Mouse (Mus musculus): Measurements from ENCODE around the gene Axin2. TPM values are rescaled to one million over a fixed set of nuclear protein-coding genes. Genes with fewer than 3 reads are reported as not detected.

The Axin2 gene
- polyA plus RNA-seq, 1 experiment, result 17.5 TPM

DNA sequence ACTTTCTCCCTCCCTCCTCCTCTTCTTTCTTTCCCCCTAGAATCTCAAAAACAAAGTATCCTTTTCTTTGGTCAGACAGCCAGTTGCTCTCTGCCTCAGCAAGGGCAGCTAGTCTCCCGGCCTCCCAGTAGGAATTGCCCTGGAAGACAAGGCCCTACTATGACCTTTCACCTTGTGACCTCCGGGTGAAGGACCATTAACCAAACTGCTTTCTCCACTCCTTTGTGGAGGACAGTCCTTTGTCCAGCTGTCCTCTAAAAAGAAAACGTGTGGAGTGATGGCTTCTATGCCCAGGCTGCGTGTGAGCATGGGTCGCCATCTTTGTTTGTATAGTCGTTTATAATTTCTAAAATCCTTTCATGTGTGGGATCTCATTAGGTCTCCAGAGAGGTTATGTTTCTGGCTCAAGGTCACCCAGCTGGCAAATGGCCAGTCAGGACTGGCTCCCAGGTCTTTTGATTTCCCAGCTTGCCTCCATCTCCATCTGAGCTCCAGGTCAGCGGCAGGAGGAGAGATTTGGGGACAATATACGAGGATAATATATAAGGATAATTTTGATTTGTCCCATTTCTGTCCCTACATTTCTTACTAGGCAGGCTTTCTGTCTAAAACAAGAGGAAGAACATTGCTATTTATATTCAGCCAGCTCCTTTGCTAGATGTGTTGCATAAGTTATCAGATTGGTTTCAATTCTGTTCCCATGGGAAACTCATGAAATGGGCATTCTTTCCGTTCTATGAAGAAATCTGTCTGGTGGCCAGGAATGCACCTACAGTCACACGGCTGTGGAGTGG, 75.2 kb downstream of the Axin2 start:
- 48% methylated on average over 10 of the region's 10 CpGs for WGBS
- no peak for DNase-seq
- Histone ChIP-seq H3K27ac (ENCODE audit: insufficient read depth, low read length) (no peak overlapping the region), H3K4me3 (replicated peaks; ENCODE audit: insufficient read depth, low read depth, low read length) (no peak overlapping the region), H3K27me3 (ENCODE audit: control insufficient read depth, insufficient read depth, low read length) (no peaks in the 10 kb centered on the region), H3K4me1 (ENCODE audit: control insufficient read depth, insufficient read depth, low read length) (no peaks in the 10 kb centered on the region; the same call in 1 of the 2 replicates)
- TF ChIP-seq CTCF (IDR thresholded peaks at IDR 0.05; ENCODE audit: borderline replicate concordance, insufficient read depth, low read depth, low read length), result no peak
- TF ChIP-seq POLR2A (IDR thresholded peaks at IDR 0.05; ENCODE audit: borderline replicate concordance, insufficient read depth, low read length), result no peak

DNA sequence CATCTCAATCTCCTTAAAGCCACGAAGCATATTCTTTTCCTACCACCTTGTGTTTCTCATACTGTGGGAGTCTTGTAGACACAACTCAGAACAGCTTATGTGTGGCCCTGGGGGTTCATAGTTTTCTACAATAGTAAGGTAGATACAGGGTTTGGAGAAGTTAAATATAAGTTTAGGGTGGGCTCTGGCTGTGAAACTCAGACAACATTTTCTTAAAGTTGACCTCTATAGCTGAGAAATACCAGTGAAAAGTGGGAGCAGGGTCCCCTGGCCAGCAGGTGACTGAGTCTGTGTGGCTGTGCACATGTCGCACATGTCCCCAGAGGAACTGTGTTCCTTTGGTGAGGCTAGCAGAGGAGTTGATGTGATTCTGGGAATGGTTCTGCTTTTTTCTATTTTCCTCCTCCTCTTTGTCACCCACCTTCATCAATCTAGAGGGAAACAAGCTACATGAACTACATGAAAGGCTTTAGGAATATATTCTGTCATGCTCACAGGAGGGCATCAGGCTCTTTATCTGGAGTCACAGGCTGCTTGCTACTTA, 75.9 kb downstream of the Axin2 start:
- Histone ChIP-seq H3K4me3 (replicated peaks; ENCODE audit: insufficient read depth, low read depth, low read length) (no peak overlapping the region), H3K4me1 (ENCODE audit: control insufficient read depth, insufficient read depth, low read length) (no peaks in the 10 kb centered on the region), H3K27ac (ENCODE audit: insufficient read depth, low read length) (no peak overlapping the region), H3K27me3 (ENCODE audit: control insufficient read depth, insufficient read depth, low read length) (no peaks in the 10 kb centered on the region)
- 83% methylated on average over 2 of the region's 2 CpGs for WGBS
- no peak for TF ChIP-seq CTCF (IDR thresholded peaks at IDR 0.05; ENCODE audit: borderline replicate concordance, insufficient read depth, low read depth, low read length)
- no peak for TF ChIP-seq POLR2A (IDR thresholded peaks at IDR 0.05; ENCODE audit: borderline replicate concordance, insufficient read depth, low read length)
- no peak for DNase-seq

DNA sequence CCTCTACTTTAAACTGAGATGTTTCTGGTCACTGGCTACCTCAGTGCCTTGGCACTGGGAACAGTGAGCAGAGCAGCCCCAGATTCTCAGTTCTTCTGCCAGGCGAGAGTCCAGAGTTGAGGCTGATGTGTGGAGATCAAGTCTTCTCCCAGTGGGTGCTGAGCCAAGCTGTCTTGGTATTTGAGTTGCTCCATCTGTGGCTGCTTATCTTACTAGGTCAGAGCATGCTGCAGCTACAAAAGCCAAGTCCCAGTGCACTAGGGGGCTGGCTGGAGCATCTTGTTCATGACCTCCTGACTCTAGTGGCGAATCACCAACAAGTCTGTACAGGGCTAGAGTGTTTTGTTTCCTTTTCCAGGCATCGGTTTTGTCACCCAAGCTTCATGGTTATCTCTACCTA, 77.7 kb downstream of the Axin2 start:
- no peaks in the 10 kb centered on the region for H3K4me1 ChIP-seq (ENCODE audit: control insufficient read depth, insufficient read depth, low read length)
- H3K27ac ChIP-seq (ENCODE audit: insufficient read depth, low read length), result no peak overlapping the region
- no peaks in the 10 kb centered on the region for H3K27me3 ChIP-seq (ENCODE audit: control insufficient read depth, insufficient read depth, low read length)
- 73% methylated on average over 3 of the region's 3 CpGs for WGBS
- no peak for TF ChIP-seq POLR2A (IDR thresholded peaks at IDR 0.05; ENCODE audit: borderline replicate concordance, insufficient read depth, low read length)
- no peak for TF ChIP-seq CTCF (IDR thresholded peaks at IDR 0.05; ENCODE audit: borderline replicate concordance, insufficient read depth, low read depth, low read length)
- no peak for DNase-seq
- H3K4me3 ChIP-seq (replicated peaks; ENCODE audit: insufficient read depth, low read depth, low read length), result no peak overlapping the region

Other genes with a start within 250 kb of the Axin2 start
- not detected in 2 replicates for gene E030025P04Rik, start 224.0 kb downstream of the Axin2 start, polyA plus RNA-seq (2012; rRNA removed)

Measured in cerebellum, adult 2 months (tissue).